Mouse (Mus musculus): Measurements from ENCODE around the gene Asl. TPM values are rescaled to one million over a fixed set of nuclear protein-coding genes. Genes with fewer than 3 reads are reported as not detected.

The Asl gene
- total RNA-seq (2017), result 21.0 to 38.4 TPM (median 29.3 TPM) in 3 replicates

DNA sequence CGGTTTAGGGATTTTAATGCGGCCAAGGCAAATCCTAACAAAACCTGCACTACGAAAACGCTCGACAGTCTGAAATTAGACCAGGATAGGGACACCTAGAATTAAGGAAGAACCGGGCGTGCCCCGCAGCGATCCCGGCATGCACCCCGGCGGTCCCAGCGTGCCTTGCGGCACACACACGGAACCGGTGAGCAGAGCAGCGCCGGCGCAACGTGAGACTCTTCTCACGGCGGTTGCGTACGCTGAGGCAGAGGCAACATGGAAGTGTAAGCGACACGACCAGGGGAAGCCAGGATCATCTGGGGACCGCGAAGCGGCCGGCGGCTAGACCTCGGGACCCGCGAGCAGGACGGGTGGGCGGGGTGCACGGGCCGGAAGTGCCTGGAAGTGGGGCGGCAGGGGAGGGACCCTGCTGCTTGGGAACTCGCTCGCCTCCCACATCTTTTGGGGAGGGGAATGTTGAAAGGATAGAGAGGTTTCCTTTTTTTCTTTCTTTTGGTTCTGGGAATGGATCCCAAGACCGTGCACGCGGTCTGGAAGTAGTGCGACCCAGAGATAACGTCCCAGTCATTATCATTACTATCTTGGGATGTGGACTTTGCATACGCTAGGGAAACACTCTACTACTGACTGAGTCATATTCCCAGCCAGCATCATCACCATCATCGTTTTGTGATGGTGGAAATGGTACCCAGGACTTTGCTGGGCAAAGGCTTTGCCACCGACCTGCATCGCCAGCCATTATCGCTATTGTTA, at the start of gene Asl, which contains the start of gene Crcp:
Gene Asl (minus strand): TSS at position 106 of the 756 bp plus-strand sequence.
Gene Crcp (plus strand): TSS at position 149 of the 756 bp plus-strand sequence.
- peak; percentile 87 for ATAC-seq (replicated peaks; ENCODE audit: insufficient number of reproducible peaks, low FRiP score, low TSS enrichment, poor library complexity, severe bottlenecking)

DNA sequence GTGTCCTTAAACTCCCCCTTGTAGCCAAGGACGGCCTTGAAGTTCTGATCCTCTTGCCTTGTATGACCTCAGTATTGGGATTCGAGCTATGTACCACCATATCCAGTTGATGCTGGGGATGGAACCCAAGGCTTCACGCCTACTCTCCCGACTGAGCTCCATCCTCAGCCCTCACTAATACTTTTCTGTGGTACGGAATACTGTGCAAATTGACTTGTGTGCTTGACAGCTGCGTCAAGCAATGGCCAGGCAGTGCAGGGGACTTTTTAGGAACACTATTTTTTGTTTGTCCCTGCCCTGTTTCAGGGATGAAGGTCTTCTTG, 49.7 kb upstream of the Asl start:
- no peak for ATAC-seq (replicated peaks; ENCODE audit: insufficient number of reproducible peaks, low FRiP score, low TSS enrichment, poor library complexity, severe bottlenecking)

GRCm38 (mm10) chr5:130078096-130078833, 49.2 kb upstream of the Asl start:
- no peak for ATAC-seq (replicated peaks; ENCODE audit: insufficient number of reproducible peaks, low FRiP score, low TSS enrichment, poor library complexity, severe bottlenecking)

- ATAC-seq (replicated peaks; ENCODE audit: insufficient number of reproducible peaks, low FRiP score, low TSS enrichment, poor library complexity, severe bottlenecking), result no peak
Measured at GRCm38 (mm10) chr5:130076396-130076795, 47.3 kb upstream of the Asl start.

GRCm38 (mm10) chr5:130074491-130074890, 45.4 kb upstream of the Asl start:
- no peak for ATAC-seq (replicated peaks; ENCODE audit: insufficient number of reproducible peaks, low FRiP score, low TSS enrichment, poor library complexity, severe bottlenecking)

DNA sequence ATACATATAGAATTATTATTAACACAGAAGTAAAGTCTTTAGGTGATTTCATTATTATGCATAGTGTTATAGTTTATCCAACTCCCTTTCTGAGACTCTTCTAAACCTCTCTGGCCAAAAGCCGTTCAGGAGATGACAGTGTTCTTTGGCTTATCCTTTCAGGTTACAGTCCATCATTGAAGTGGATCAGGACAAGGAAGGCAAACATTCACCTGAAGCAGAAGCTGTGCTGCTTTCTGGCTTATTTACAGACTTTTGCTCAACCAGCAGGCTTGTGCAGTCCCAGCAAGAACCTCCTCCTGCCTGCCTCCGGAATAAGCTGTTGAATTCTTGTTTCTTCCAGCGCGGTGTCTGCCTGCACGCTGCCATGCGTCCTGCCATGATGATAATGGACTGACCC, 44.0 kb upstream of the Asl start, which contains the start of gene Tpst1:
Gene Tpst1 (plus strand): TSS at position 301 of the 400 bp plus-strand sequence.
- no peak for ATAC-seq (replicated peaks; ENCODE audit: insufficient number of reproducible peaks, low FRiP score, low TSS enrichment, poor library complexity, severe bottlenecking)

DNA sequence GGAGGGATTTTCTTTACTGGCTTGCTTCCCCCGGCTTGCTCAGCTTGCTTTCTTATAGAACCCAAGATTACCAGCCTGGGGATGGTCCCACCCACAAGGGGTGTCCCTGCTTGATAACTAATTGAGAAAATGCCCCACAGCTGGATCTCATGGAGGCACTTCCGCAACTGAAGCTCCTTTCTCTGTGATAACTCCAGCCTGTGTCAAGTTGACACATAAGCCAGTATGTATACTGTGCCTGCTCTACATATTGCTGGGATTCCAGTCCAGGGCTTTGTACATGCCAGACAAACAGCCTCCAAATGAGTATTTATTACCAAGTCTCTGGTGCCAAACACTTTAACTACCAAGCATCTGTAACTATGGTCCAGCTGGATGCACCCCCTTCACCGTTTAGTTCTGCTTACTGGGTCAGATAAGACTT, 38.8 kb upstream of the Asl start:
- no peak for ATAC-seq (replicated peaks; ENCODE audit: insufficient number of reproducible peaks, low FRiP score, low TSS enrichment, poor library complexity, severe bottlenecking)

GRCm38 (mm10) chr5:130065579-130065978, 36.5 kb upstream of the Asl start:
- ATAC-seq (replicated peaks; ENCODE audit: insufficient number of reproducible peaks, low FRiP score, low TSS enrichment, poor library complexity, severe bottlenecking), result 0 out of 2 replicates have a peak, but pooled peaks have one; percentile 43

- ATAC-seq (replicated peaks; ENCODE audit: insufficient number of reproducible peaks, low FRiP score, low TSS enrichment, poor library complexity, severe bottlenecking), result peak; percentile 45; the same call in 1 of the 2 replicates
Measured at GRCm38 (mm10) chr5:130063760-130064159, 34.7 kb upstream of the Asl start.

DNA sequence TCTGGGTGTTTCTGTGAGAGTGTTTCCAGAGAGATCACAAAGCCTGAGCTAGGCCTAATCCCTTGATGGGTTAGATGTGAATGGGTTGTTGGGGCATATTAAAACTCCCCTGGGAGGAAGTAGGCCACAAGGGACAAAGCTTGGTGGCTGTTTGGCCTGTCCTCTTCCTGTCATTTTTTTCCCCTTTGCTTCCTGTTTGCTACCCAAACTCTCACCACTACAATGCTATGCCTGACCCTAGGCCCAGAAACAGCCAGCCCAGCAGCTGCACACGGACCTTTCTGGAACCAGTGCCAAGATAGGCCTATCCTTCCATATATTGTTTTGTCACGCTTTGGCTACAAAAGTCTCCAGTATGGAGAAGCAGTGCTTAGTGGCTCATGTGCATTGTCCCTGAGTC, 33.0 kb upstream of the Asl start:
- ATAC-seq (replicated peaks; ENCODE audit: insufficient number of reproducible peaks, low FRiP score, low TSS enrichment, poor library complexity, severe bottlenecking), result no peak

GRCm38 (mm10) chr5:130060329-130060665, 31.2 kb upstream of the Asl start:
- ATAC-seq (replicated peaks; ENCODE audit: insufficient number of reproducible peaks, low FRiP score, low TSS enrichment, poor library complexity, severe bottlenecking), result no peak

DNA sequence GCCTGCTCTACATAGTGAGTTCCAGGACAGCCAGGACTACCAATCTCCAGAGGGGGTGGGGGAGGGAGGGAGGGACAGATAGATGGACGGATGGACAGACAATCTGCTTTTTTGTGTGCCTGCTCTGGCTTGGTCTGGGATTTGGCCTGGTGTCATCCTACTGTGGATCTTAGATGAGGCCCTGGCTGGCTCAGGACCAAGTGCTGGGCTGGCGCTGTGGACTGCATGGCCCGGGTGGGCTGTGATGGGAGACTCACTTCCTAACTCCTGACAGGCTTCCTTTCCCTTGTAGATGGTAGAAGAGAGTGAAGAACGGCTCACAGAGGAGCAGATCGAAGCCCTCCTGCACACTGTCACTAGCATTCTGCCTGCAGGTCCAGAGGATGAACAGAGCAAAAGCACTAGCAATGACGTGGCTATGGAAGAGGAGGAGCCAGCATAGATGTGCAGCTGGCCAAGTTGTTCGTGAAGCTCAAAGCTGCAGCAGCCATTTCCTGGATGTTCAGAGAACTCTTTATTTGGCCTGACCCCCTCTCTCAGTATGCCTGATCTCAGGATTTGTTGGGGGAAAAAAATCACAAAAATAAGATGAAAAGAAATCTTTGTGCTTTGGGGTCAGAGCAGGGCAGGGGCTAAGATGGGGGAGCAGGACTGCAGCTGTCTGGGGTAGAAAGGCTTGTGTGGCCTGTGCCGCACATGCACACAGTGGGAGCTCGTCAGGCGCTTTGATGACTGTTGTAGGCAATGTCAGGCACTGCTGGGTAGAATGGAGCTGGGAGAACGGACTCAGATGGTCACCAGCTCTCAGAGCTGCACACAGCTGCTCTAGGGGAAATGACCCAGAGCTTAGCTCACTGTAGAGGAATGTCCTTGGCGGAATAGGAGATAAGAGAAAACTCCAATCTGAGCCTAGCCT, 30.6 kb upstream of the Asl start:
- ATAC-seq (replicated peaks; ENCODE audit: insufficient number of reproducible peaks, low FRiP score, low TSS enrichment, poor library complexity, severe bottlenecking), result no peak

- ATAC-seq (replicated peaks; ENCODE audit: insufficient number of reproducible peaks, low FRiP score, low TSS enrichment, poor library complexity, severe bottlenecking), result no peak
Measured at GRCm38 (mm10) chr5:130056303-130056702, 27.3 kb upstream of the Asl start.

DNA sequence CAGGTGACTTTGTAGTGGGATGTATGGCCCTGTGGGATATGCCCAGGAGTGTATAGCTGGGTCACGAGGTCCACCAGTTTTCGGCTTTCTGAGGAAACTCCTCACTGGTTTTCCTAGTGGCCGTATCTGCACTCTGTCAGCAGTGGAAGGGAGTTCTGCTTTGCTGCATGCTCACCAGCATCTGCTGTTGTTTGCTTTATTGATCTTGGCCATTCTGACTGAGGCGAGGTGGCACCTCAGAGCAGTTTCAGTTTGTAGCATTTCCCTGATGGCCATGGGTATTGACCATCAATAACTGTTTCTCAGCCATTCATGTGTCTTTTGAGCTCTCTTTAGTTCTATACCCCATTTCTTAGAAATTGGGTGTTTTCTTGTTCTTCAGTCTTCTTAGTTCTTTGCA, 26.6 kb upstream of the Asl start:
- no peak for ATAC-seq (replicated peaks; ENCODE audit: insufficient number of reproducible peaks, low FRiP score, low TSS enrichment, poor library complexity, severe bottlenecking)

DNA sequence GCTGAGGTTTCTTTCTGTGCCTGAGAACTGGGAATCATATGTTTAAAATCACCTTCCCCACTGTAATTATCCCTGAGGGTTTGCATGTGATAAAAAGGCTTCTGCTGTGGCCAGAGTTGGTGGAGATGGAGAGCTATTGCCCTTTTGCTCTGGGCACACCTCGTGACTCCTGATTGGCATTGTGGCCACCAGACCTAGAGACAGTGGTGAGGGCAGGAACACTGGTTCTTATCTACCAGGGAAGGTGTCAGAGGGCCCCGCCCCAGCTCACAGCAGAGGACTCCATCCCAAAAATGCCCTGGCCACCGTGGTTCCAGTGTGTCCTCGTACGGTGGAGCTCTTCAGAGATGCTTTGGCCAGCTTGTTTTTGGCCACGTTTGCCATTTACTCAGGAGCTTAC, 23.9 kb upstream of the Asl start:
- ATAC-seq (replicated peaks; ENCODE audit: insufficient number of reproducible peaks, low FRiP score, low TSS enrichment, poor library complexity, severe bottlenecking), result no peak

- no peak for ATAC-seq (replicated peaks; ENCODE audit: insufficient number of reproducible peaks, low FRiP score, low TSS enrichment, poor library complexity, severe bottlenecking)
Measured at GRCm38 (mm10) chr5:130052510-130052909, 23.5 kb upstream of the Asl start.

DNA sequence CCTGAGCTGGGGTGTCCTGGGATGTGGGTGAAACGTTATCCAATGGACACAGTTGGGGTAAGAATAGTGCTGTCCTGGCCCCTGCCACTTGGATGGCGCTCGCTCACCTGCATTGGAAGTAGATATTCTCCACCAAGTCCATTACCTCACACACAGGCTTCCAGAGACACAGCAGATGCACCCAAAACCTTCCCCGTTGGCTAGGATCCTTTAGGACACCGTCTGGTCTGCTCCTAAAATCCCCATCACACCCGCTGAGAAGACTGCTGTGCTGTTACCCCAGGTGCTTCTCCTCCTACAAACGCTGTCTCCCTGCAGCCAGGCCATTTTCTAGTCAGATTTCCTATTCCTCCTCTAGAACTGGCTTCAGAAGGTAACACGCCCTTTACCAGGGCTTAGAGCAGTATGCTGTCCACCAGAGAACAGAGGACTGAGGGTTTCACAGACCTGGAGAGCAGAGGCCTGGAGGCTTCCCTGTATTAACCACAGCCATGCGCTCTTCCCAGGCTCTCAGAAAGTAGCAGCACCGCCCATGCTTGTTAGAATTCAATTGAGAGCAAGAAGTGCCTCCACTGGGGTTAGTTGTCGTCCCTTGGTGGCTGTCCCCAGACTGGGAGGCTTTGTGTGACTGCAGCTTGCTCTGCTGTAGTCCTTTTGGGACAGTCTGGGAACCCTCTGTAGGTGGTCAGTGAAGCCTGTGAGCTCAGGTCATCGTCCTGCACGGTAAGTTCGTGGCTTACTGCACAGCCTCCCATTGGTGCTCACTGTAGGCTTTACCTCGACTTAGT, 22.2 kb upstream of the Asl start:
- ATAC-seq (replicated peaks; ENCODE audit: insufficient number of reproducible peaks, low FRiP score, low TSS enrichment, poor library complexity, severe bottlenecking), result no peak

- no peak for ATAC-seq (replicated peaks; ENCODE audit: insufficient number of reproducible peaks, low FRiP score, low TSS enrichment, poor library complexity, severe bottlenecking)
Measured at GRCm38 (mm10) chr5:130050416-130050815, 21.4 kb upstream of the Asl start.
